ENCODE assay signal across 16 mouse cellular contexts in the genomic region with DNA sequence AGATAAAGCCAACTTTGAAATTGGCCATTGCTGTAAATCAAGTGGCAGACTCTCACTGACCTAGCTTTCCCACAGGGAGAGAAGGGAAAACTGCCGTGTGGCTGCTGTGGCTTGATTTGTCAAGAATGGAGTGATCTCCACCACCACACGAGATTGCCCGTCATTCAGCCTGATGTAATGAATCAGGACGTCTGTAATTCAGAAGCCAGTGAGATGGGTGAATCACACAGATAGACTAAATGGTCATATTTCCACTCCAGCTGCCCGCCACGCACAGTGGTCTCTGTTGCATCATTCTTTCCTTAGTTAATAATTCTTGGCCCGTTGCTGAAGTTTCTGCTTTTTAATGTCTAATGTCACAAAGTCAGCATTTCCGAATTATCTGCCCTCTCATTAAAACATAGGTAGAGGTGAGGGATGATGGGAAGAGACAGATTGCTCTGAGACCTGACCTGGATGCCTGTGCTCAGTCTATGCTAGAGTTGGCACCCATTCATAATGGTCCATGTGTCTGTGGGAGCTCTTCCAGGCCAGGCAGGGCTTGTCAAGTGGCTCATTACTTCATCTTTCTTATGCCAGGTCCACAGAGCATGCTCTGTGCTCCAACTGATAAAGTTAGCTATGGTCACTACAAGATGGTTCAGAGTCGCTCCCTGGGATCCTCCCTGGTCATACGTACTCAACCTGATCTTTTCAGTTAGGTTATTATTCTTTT. TPM values are rescaled to one million over a fixed set of nuclear protein-coding genes. Genes with fewer than 3 reads are reported as not detected.
DNase-seq lines count a peak whose midpoint lies in the region; ATAC-seq and TF ChIP-seq lines count a peak whose summit lies in the region.
"Had no signal": no experiment of that assay in that cellular context is flagged by ENCODE, and none has a peak within 500 bp of the region (broad histone marks: within the 10 kb centered on the region; RNA-seq: fewer than 3 reads in every experiment).

No protein-coding gene starts in this region.

- no peak for TF ChIP-seq CTCF in brain, embryonic 14.5 days (IDR thresholded peaks at IDR 0.05; ENCODE audit: borderline replicate concordance, extremely low read depth, insufficient read depth, insufficient read length)
- no peak for TF ChIP-seq CTCF in layer of hippocampus, adult 2 months (conservative IDR thresholded peaks at IDR 0.05)

- no peak overlapping the region for H3K4me2 ChIP-seq in hindbrain, embryonic 11.5 days (replicated peaks; ENCODE audit: low read depth, low read length)
- H3K4me2 ChIP-seq: embryonic facial prominence, embryonic 12.5 days; forebrain, embryonic 15.5 days; hindbrain, embryonic 15.5 days; liver, embryonic 13.5 days; neural tube, embryonic 12.5 days had no signal

- ATAC-seq in hindbrain, embryonic 11.5 days (ENCODE audit: low FRiP score) = no peak
- ATAC-seq: forebrain, embryonic 15.5 days had no signal

- H3K4me1 ChIP-seq in hindbrain, embryonic 11.5 days (replicated peaks; ENCODE audit: control insufficient read depth, insufficient read depth, low read length) = no peaks in the 10 kb centered on the region
- H3K4me1 ChIP-seq: hindbrain, embryonic 15.5 days; liver, embryonic 13.5 days; midbrain, embryonic 10.5 days; neural tube, embryonic 12.5 days had no signal

- no peak overlapping the region for H3K4me3 ChIP-seq in layer of hippocampus, adult 2 months
- no peak overlapping the region for H3K4me3 ChIP-seq in hindbrain, embryonic 11.5 days (ENCODE audit: low read depth, low read length)
- H3K4me3 ChIP-seq: embryonic facial prominence, embryonic 12.5 days; forebrain, embryonic 15.5 days; hindbrain, embryonic 15.5 days; liver, embryonic 13.5 days; midbrain, embryonic 10.5 days; neural tube, embryonic 12.5 days had no signal

- H3K27me3 ChIP-seq in hindbrain, embryonic 11.5 days (ENCODE audit: control insufficient read depth, insufficient read depth, low read length) = no peaks in the 10 kb centered on the region
- H3K27me3 ChIP-seq: embryonic facial prominence, embryonic 12.5 days; forebrain, embryonic 15.5 days; hindbrain, embryonic 15.5 days; liver, embryonic 13.5 days; neural tube, embryonic 12.5 days had no signal

- H3K36me3 ChIP-seq in hindbrain, embryonic 11.5 days (ENCODE audit: control insufficient read depth, insufficient read depth, low read length) = no peaks in the 10 kb centered on the region
- H3K36me3 ChIP-seq: embryonic facial prominence, embryonic 12.5 days; forebrain, embryonic 15.5 days; hindbrain, embryonic 15.5 days; liver, embryonic 13.5 days; midbrain, embryonic 10.5 days; neural tube, embryonic 12.5 days had no signal

- WGBS in hindbrain, embryonic 11.5 days = 85% methylated on average over 10 of the region's 10 CpGs

- intact Hi-C loops in heart, postnatal 10 days (cut with DNase I) = no loop called here

- no peak overlapping the region for H3K27ac ChIP-seq in layer of hippocampus, adult 2 months
- no peak overlapping the region for H3K27ac ChIP-seq in hindbrain, embryonic 11.5 days (ENCODE audit: low read depth, low read length)
- H3K27ac ChIP-seq: embryonic facial prominence, embryonic 12.5 days; forebrain, embryonic 15.5 days; hindbrain, embryonic 15.5 days; liver, embryonic 13.5 days; midbrain, embryonic 10.5 days; neural tube, embryonic 12.5 days had no signal

- DNase-seq in heart, adult 8-10 months (ENCODE audit: low spot score) = peak; percentile 19
- no peak for DNase-seq in heart, adult 9 months (ENCODE audit: low spot score in 2 of 2)
- DNase-seq in brain, embryonic 14.5 days (ENCODE audit: low read depth) = peak; percentile 8
- DNase-seq in cerebellum, postnatal 25 days = peak; percentile 60 to 69
- DNase-seq in heart, postnatal 10 days = peak; percentile 50 to 52
- DNase-seq in layer of hippocampus, adult 2 months (ENCODE audit: low spot score in 2 of 2) = no peak
- no peak for DNase-seq in layer of hippocampus, adult 18-20 months (ENCODE audit: low spot score in 2 of 2)
- no peak for DNase-seq in hindbrain, embryonic 11.5 days (ENCODE audit: low spot score)
- DNase-seq: gastrocnemius, postnatal 25 days; layer of hippocampus, adult 9-11 months; liver, embryonic 13.5 days had no signal

- no peak overlapping the region for H3K9ac ChIP-seq in hindbrain, embryonic 11.5 days (ENCODE audit: low read depth, low read length)
- H3K9ac ChIP-seq: embryonic facial prominence, embryonic 12.5 days; forebrain, embryonic 15.5 days; hindbrain, embryonic 15.5 days; liver, embryonic 13.5 days; neural tube, embryonic 12.5 days had no signal

- H3K9me3 ChIP-seq in hindbrain, embryonic 11.5 days (ENCODE audit: control insufficient read depth, low read length) = no peaks in the 10 kb centered on the region
- H3K9me3 ChIP-seq: embryonic facial prominence, embryonic 12.5 days; forebrain, embryonic 15.5 days; hindbrain, embryonic 15.5 days; liver, embryonic 13.5 days; midbrain, embryonic 10.5 days; neural tube, embryonic 12.5 days had no signal

- TF ChIP-seq POLR2A in brain, embryonic 14.5 days (IDR thresholded peaks at IDR 0.05; ENCODE audit: borderline replicate concordance, extremely low read depth, insufficient read depth, insufficient read length, poor library complexity, severe bottlenecking) = no peak

RNA-seq across cellular contexts. Expression of a gene that starts 34.1 kb away (rescaled TPM):
- total RNA-seq in heart, adult 8-10 months (2022) = 10 to 100 TPM; 29.2 to 44.2 (median 39.5) TPM
- 0.58 and 1.9 TPM in 2 replicates for polyA plus RNA-seq in brain, embryonic 14.5 days (2012; rRNA removed)
- total RNA-seq in heart, postnatal 10 days (2021) = 10 to 100 TPM; 60.6 to 62.1 TPM
- total RNA-seq in layer of hippocampus, adult 2 months (2021) = 10 to 100 TPM; 18.6 to 25.8 TPM
- total RNA-seq in layer of hippocampus, adult 18-20 months (2021) = 10 to 100 TPM; 22.9 to 23.3 TPM
- polyA plus RNA-seq in hindbrain, embryonic 11.5 days (2014; fragmentation: Nextera tagmentation; extraction: Ambion mirVana) = 23.9 and 24.7 TPM in 2 replicates

Comparison
In these comparisons a context has a peak if more than half of its experiments do, and no peak if none do; other contexts are left out.
1. DNase-seq: peak in heart, adult 8-10 months (single experiment), brain, embryonic 14.5 days (single experiment), cerebellum, postnatal 25 days (2 of 2) and heart, postnatal 10 days (2 of 2); none in heart, adult 9 months (0 of 2), layer of hippocampus, adult 2 months (0 of 2), layer of hippocampus, adult 18-20 months (0 of 2) and hindbrain, embryonic 11.5 days (single experiment).